Mouse (Mus musculus): ENCODE data around the gene Dtymk.

- TF ChIP-seq CTCF (conservative IDR thresholded peaks at IDR 0.05; ENCODE audit: insufficient read depth, insufficient read length, low read depth, low read length), result no peak
- no peak for TF ChIP-seq POLR2A (IDR thresholded peaks at IDR 0.05; ENCODE audit: low read depth, low read length)
Observed at GRCm38 (mm10) chr1:93808871-93809270, 7.1 kb upstream of the Dtymk start.
